Mouse (Mus musculus): Measurements from ENCODE around the gene Duox1.

Gene Duox1

GRCm38 (mm10) chr2:122356187-122356586 lies 40.7 kb downstream of the Duox1 start:
- no peak for DNase-seq

GRCm38 (mm10) chr2:122360310-122360709 lies 44.8 kb downstream of the Duox1 start:
- no peak for DNase-seq

GRCm38 (mm10) chr2:122361181-122361580 lies 45.7 kb downstream of the Duox1 start:
- DNase-seq = no peak

- no peak for DNase-seq
Observed at GRCm38 (mm10) chr2:122361868-122362621, 46.6 kb downstream of the Duox1 start.

- DNase-seq = no peak
Observed at GRCm38 (mm10) chr2:122362622-122363523, 47.4 kb downstream of the Duox1 start.

GRCm38 (mm10) chr2:122364352-122364944 lies 49.0 kb downstream of the Duox1 start:
- DNase-seq = no peak

GRCm38 (mm10) chr2:122365244-122365866 lies 49.9 kb downstream of the Duox1 start:
- no peak for DNase-seq

- DNase-seq = no peak
Observed at GRCm38 (mm10) chr2:122366039-122366438, 50.6 kb downstream of the Duox1 start.

GRCm38 (mm10) chr2:122366706-122367105 lies 51.2 kb downstream of the Duox1 start:
- no peak for DNase-seq

GRCm38 (mm10) chr2:122367181-122367580 lies 51.7 kb downstream of the Duox1 start:
- no peak for DNase-seq

GRCm38 (mm10) chr2:122367701-122368080 lies 52.2 kb downstream of the Duox1 start:
- DNase-seq = no peak

- peak; percentile 77 for DNase-seq
Observed at GRCm38 (mm10) chr2:122368081-122368971, 52.9 kb downstream of the Duox1 start.

- peak; percentile 96 for DNase-seq
Observed at GRCm38 (mm10) chr2:122368995-122369739, 53.7 kb downstream of the Duox1 start, which contains the start of gene Shf. Gene Shf, minus strand, starts transcription at chr2:122369162.

- no peak for DNase-seq
Observed at GRCm38 (mm10) chr2:122370101-122370750, 54.8 kb downstream of the Duox1 start.

- no peak for DNase-seq
Observed at GRCm38 (mm10) chr2:122372067-122372466, 56.6 kb downstream of the Duox1 start.

- no peak for DNase-seq
Observed at GRCm38 (mm10) chr2:122372541-122372940, 57.1 kb downstream of the Duox1 start.

GRCm38 (mm10) chr2:122374012-122374411 lies 58.5 kb downstream of the Duox1 start:
- no peak for DNase-seq

- DNase-seq = no peak
Observed at GRCm38 (mm10) chr2:122374666-122375331, 59.3 kb downstream of the Duox1 start.

GRCm38 (mm10) chr2:122375391-122375991 lies 60.0 kb downstream of the Duox1 start:
- DNase-seq = peak; percentile 95

Data from kidney, postnatal 10 days (tissue).